Mouse (Mus musculus) midbrain, embryonic 11.5 days (tissue): Measurements from ENCODE around the gene Clec4f. TPM values are rescaled to one million over a fixed set of nuclear protein-coding genes. Genes with fewer than 3 reads are reported as not detected.

Source experiments
- ATAC-seq: fragments of 200-750 bp; cut with Nextera tagmentation; 2 replicates; pipeline ENCODE4 v1.8.0; 2017; ENCODE audit warnings: moderate TSS enrichment, moderate library complexity; ENCODE audit not compliant: low FRiP score
- DNase-seq: peaks from one replicate; pipeline ENCODE4 v3.0.0; 2015; ENCODE audit warnings: low spot score; ENCODE audit errors: missing footprints
- H3K27ac ChIP-seq: fragments of 300-500 bp; sonication (generic); 2 replicates; pipeline ENCODE4 v1.5.1; 2014; ENCODE audit warnings: low read depth, low read length
- H3K27me3 ChIP-seq: fragments of 300-500 bp; sonication (generic); 2 replicates; pipeline ENCODE4 v1.6.1; 2014; ENCODE audit warnings: mild to moderate bottlenecking, low read length, moderate library complexity, mixed read lengths; ENCODE audit not compliant: control insufficient read depth, insufficient read depth
- H3K36me3 ChIP-seq: fragments of 300-500 bp; sonication (generic); 2 replicates; pipeline ENCODE4 v1.6.1; 2014; ENCODE audit warnings: mild to moderate bottlenecking, low read length, moderate library complexity, mixed read lengths; ENCODE audit not compliant: control insufficient read depth, insufficient read depth
- H3K4me1 ChIP-seq: fragments of 300-500 bp; sonication (generic); 2 replicates; pipeline ENCODE4 v1.6.1; 2014; ENCODE audit warnings: low read length; ENCODE audit not compliant: control insufficient read depth, insufficient read depth
- H3K4me2 ChIP-seq: fragments of 300-500 bp; sonication (generic); 2 replicates; pipeline ENCODE4 v1.6.1; 2014; ENCODE audit warnings: mild to moderate bottlenecking, moderate library complexity
- H3K4me3 ChIP-seq: fragments of 300-500 bp; sonication (generic); 2 replicates; pipeline ENCODE4 v1.5.1; 2014; ENCODE audit warnings: low read depth, low read length
- H3K9ac ChIP-seq: fragments of 300-500 bp; sonication (generic); 2 replicates; pipeline ENCODE4 v1.6.1; 2014; ENCODE audit warnings: low read length
- H3K9me3 ChIP-seq: fragments of 300-500 bp; sonication (generic); 2 replicates; pipeline ENCODE4 v1.6.1; 2016; ENCODE audit warnings: low read length; ENCODE audit not compliant: control insufficient read depth
- WGBS: fragments of 180-500 bp; shearing (Covaris S2); extraction: QIAGEN DNeasy Blood & Tissue Kit; methylation state at CpG from one replicate; pipeline ENCODE4 v1.1.7; 2014; 5-methylcytosine and 5-hydroxymethylcytosine counted together
- polyA plus RNA-seq: library from polyadenylated mRNA; unstranded; fragments of >200 nt; fragmentation: Nextera tagmentation; extraction: Ambion mirVana; gene quantifications from 2 replicates; pipeline ENCODE4 v1.2.1, GENCODE M21; 2014

Clec4f gene
- polyA plus RNA-seq, 1 experiment from 2014 or later = not detected

DNA sequence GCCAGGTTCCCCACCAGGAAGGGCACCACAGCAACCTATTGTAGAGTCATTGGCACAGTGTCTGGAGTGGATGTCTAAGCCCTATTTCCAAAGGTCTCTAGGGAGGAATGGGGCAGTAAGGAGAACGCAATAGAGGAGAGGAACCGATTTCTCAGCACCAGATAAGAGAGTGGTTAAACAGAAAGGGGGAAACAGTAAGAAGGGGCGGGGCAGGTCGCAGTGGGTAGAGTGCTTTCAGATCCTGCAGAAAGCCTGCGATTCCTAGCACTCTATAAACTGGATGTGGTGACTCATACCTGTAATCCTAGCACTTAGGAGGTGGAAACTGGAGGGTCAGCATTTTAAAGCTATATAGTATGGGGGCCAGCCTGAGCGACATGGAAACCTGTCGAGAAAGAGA lies 40.7 kb upstream of the Clec4f start:
- Histone ChIP-seq H3K4me2 (no peak overlapping the region), H3K27me3 (peaks cover 94% of the 10 kb centered on the region), H3K4me1 (no peaks in the 10 kb centered on the region), H3K4me3 (no peak overlapping the region), H3K36me3 (no peaks in the 10 kb centered on the region), H3K9ac (no peak overlapping the region), H3K27ac (no peak overlapping the region), H3K9me3 (no peaks in the 10 kb centered on the region)
- 1% methylated on average over 7 of the region's 7 CpGs for WGBS
- DNase-seq (peak; percentile 85), ATAC-seq (no peak)

DNA sequence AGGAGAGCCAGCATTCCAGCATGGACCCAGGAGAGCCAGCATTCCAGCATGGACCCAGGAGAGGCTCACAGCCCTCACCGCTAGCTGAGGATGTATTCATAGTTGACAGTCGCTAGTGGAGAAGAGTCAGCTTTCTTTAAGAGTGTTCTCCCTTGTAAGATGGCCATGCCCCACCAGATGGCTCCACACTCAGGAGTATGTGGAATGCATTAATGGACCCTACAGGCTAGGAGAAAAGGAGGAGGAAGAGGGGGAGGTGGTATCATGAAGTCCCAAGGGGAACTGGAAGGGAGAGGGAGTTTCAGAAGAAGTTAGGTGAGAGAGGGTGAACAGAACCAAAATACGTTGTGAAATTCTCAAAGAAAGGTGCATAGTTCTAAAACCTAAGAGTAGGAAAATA lies 39.7 kb upstream of the Clec4f start:
- 11% methylated on average over 3 of the region's 3 CpGs for WGBS
- peak; percentile 81 for DNase-seq
- no peak for ATAC-seq
- no peak overlapping the region for H3K4me3 ChIP-seq
- peaks cover 93% of the 10 kb centered on the region for H3K27me3 ChIP-seq
- H3K36me3 ChIP-seq = no peaks in the 10 kb centered on the region
- H3K27ac ChIP-seq = no peak overlapping the region
- no peak overlapping the region for H3K4me2 ChIP-seq
- no peak overlapping the region for H3K9ac ChIP-seq
- no peaks in the 10 kb centered on the region for H3K9me3 ChIP-seq
- no peaks in the 10 kb centered on the region for H3K4me1 ChIP-seq

DNA sequence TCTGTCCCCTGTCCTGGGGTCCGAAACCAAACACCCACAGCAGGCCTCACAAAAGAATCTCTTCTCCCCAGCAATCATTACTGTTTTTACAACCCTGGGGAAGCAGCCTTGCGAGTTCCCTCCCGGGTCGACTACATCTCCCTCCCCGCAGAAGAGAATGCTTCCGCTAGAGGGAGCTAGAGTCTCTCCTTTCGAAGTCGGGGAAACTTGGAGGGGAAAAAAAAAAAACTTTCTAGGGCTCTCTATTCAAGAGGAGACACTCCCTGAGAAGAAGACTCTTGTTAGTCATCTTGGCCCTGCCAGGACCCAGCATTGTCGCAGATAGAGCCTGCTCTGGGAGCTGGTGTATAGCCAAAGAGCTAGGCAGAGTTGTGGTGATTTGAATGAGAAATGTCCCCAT lies 37.8 kb upstream of the Clec4f start:
- H3K4me1 ChIP-seq = no peaks in the 10 kb centered on the region
- ATAC-seq = 0 out of 2 replicates have a peak, but pooled peaks have one; percentile 33
- peak; percentile 95 for DNase-seq
- no peaks in the 10 kb centered on the region for H3K9me3 ChIP-seq
- H3K4me3 ChIP-seq = no peak overlapping the region
- no peak overlapping the region for H3K27ac ChIP-seq
- peaks cover 77% of the 10 kb centered on the region for H3K27me3 ChIP-seq
- no peak overlapping the region for H3K4me2 ChIP-seq
- H3K9ac ChIP-seq = no peak overlapping the region
- H3K36me3 ChIP-seq = no peaks in the 10 kb centered on the region
- WGBS = under 1% methylated on average over 9 of the region's 9 CpGs

DNA sequence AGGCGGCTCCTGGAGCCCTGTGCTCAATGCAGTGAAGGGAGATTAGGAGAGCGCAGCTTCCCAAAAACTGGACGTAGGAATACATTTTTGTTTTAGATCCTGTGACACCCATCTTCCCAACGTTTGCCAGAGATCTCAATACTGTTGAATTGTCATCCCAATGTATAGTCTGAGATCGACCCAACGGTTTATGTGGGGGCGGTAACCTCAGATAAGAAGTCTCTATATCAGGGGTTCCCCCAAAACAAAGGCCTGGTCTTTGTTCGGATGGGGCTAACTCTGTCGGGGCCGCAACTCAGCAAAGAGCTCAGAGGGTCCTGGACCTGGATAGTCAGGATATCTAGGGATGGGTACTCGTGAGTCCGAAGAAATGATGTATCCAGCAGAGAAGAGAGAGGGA lies 37.0 kb upstream of the Clec4f start:
- peaks cover 68% of the 10 kb centered on the region for H3K27me3 ChIP-seq
- no peak overlapping the region for H3K9ac ChIP-seq
- ATAC-seq (no peak), DNase-seq (no peak)
- H3K27ac ChIP-seq = no peak overlapping the region
- no peaks in the 10 kb centered on the region for H3K4me1 ChIP-seq
- H3K36me3 ChIP-seq = no peaks in the 10 kb centered on the region
- no peak overlapping the region for H3K4me2 ChIP-seq
- no peak overlapping the region for H3K4me3 ChIP-seq
- WGBS = 3% methylated on average over 12 of the region's 12 CpGs
- no peaks in the 10 kb centered on the region for H3K9me3 ChIP-seq

DNA sequence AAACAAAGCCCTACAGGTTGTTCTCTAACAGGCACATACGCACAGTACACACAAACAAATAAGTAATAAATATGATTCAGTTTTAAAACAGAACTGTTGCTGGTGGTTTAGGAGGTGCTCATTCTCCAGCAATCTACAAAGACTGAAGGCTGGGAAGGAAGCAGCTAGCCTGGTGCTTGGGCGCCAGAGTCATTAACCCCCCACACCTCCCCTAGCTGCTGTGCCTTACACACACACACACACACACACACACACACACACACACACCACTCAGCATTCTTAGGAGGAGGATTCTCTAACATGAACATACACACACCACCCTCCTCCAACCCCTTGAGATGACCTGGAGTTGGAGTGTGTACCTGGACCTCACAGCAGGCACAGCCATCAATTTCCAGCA lies 34.9 kb upstream of the Clec4f start:
- H3K4me3 ChIP-seq = no peak overlapping the region
- no peaks in the 10 kb centered on the region for H3K9me3 ChIP-seq
- H3K4me1 ChIP-seq = no peaks in the 10 kb centered on the region
- H3K27ac ChIP-seq = no peak overlapping the region
- 54% methylated on average over 2 of the region's 2 CpGs for WGBS
- peak; percentile 78 for DNase-seq
- ATAC-seq = no peak
- no peaks in the 10 kb centered on the region for H3K36me3 ChIP-seq
- no peak overlapping the region for H3K9ac ChIP-seq
- peaks cover 48% of the 10 kb centered on the region for H3K27me3 ChIP-seq
- no peak overlapping the region for H3K4me2 ChIP-seq

DNA sequence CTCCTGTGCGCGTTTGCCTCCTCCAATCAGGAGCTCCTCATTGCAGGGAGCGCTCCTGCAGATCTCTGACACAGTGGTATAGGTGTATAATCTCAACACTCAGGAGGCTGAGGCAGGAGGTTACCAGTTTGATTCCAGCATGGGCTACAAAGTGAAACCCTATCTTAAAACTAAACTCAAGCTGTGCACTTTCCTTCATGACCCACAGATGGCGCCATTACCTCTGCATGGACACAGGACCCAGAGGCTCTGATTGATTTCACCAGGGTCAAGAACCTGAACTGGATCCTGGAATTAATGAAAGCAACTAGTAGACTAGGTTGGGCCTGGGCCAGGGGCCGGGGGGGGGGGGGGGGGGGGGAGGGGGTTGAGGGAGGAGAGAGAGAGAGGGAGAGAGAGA lies 34.3 kb upstream of the Clec4f start:
- Histone ChIP-seq H3K4me1 (no peaks in the 10 kb centered on the region), H3K9me3 (no peaks in the 10 kb centered on the region), H3K36me3 (no peaks in the 10 kb centered on the region), H3K9ac (no peak overlapping the region), H3K27ac (no peak overlapping the region), H3K4me3 (no peak overlapping the region), H3K4me2 (no peak overlapping the region), H3K27me3 (peaks cover 41% of the 10 kb centered on the region)
- DNase-seq = peak; percentile 88
- 0 out of 2 replicates have a peak, but pooled peaks have one; percentile 40 for ATAC-seq
- 22% methylated on average over 4 of the region's 5 CpGs for WGBS

DNA sequence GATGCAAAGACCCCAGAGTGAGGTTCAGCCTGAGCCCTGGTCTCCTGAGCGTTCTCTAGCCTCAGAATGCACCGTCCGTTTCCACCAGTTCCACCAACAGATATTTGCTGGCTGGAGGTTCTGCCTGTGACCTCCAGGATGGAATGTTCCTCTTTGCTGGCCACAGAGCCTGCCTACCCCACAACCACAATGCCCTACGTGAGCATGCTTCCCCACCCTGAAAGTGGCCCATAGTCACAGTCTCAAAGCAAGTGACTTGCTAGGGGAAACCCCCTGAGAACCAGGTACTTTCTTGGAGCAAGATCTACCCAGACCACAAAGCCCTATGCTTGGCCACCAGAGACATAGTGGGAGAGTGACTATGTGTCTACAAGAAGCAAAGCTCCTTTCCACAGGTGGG lies 33.4 kb upstream of the Clec4f start:
- H3K27ac ChIP-seq = no peak overlapping the region
- 84% methylated on average over 4 of the region's 4 CpGs for WGBS
- H3K36me3 ChIP-seq = no peaks in the 10 kb centered on the region
- no peaks in the 10 kb centered on the region for H3K9me3 ChIP-seq
- peaks cover 32% of the 10 kb centered on the region for H3K27me3 ChIP-seq
- no peak overlapping the region for H3K9ac ChIP-seq
- H3K4me3 ChIP-seq = no peak overlapping the region
- no peak for ATAC-seq
- H3K4me1 ChIP-seq = no peaks in the 10 kb centered on the region
- H3K4me2 ChIP-seq = no peak overlapping the region
- DNase-seq = peak; percentile 76

DNA sequence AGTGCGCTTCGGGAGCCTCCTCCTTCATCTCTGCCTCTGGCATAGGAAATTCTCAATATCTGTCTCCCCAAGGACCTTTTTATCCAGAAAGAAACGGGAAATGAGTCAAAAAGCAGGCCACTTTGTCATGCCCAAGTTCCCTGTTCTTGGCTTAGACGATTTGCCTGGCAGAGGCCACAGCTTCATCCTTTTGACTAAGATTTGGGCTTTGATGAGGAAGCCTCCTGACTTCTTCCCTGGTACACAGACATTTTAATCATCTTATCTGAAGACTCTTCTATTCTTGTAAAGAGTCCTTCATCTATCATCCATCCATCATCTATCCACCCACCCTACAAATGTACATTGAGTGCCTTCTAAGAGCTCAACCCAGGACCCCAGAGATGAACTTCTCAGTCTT lies 21.8 kb upstream of the Clec4f start, which contains the start of gene Cd207:
Cd207 (minus strand) TSS at position 101 of the 400 bp plus-strand sequence.
- Histone ChIP-seq H3K27me3 (no peaks in the 10 kb centered on the region), H3K4me1 (no peaks in the 10 kb centered on the region), H3K4me3 (no peak within 1 kb of the TSS), H3K27ac (no peak within 1 kb of the TSS), H3K4me2 (no peak within 1 kb of the TSS), H3K9me3 (no peaks in the 10 kb centered on the region), H3K9ac (no peak within 1 kb of the TSS), H3K36me3 (no peaks in the 10 kb centered on the region)
- no peak for ATAC-seq
- WGBS = 77% methylated on average over 4 of the region's 4 CpGs
- DNase-seq = no peak

DNA sequence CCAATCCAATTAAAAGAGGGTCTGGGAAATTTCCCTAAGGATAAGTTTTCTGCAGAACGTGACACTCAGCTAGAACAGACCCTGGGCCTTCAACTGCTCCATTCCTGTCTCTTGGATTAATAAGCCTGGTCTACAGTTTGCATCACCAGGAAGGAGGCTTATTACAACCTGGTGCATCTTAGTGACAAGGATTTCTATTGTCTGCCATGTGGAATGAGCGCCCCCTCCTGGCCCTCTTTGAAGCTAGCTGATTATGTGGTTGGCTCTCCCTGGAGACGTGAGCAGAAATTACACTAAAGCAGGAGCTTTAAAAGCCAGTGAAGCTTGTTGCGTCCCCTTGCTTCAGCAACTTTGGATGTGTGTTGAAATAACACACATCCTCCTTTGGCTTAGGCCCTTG lies 17.4 kb upstream of the Clec4f start:
- WGBS = 6% methylated on average over 4 of the region's 4 CpGs
- H3K4me2 ChIP-seq = no peak overlapping the region
- no peak overlapping the region for H3K9ac ChIP-seq
- H3K27me3 ChIP-seq = no peaks in the 10 kb centered on the region
- H3K36me3 ChIP-seq = no peaks in the 10 kb centered on the region
- no peaks in the 10 kb centered on the region for H3K4me1 ChIP-seq
- peak; percentile 97 for DNase-seq
- no peak overlapping the region for H3K27ac ChIP-seq
- no peaks in the 10 kb centered on the region for H3K9me3 ChIP-seq
- no peak for ATAC-seq
- H3K4me3 ChIP-seq = no peak overlapping the region

DNA sequence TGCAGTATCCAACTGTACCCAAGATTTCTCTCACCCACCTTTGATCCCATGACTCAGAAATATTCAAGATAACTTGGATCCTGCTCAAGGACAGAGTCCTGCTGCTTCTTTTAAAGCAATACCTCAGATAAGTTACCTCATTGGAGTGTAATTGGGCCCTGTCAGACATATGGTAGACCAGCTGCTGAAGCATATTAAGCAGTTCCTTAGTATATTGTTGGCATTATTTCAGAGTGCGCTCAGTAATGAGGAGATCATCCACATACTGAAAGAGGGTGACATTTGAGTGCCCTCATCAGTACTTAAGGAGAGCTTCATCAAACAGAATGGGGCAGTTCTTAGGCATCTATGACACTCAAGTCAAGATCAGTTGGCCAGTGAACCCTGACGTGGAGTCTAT lies 9.0 kb upstream of the Clec4f start:
- no peak overlapping the region for H3K4me2 ChIP-seq

More for the DNA sequence above, 9.0 kb upstream of the Clec4f start:
- DNase-seq (no peak), ATAC-seq (no peak)
- no peaks in the 10 kb centered on the region for H3K4me1 ChIP-seq
- no peaks in the 10 kb centered on the region for H3K9me3 ChIP-seq
- no peaks in the 10 kb centered on the region for H3K36me3 ChIP-seq
- no peak overlapping the region for H3K9ac ChIP-seq
- H3K27ac ChIP-seq = no peak overlapping the region
- no peak overlapping the region for H3K4me3 ChIP-seq
- WGBS = 93% methylated on average over 2 of the region's 2 CpGs
- H3K27me3 ChIP-seq = no peaks in the 10 kb centered on the region
